Mouse (Mus musculus): Measurements from ENCODE around the gene C2cd6. TPM values are rescaled to one million over a fixed set of nuclear protein-coding genes. Genes with fewer than 3 reads are reported as not detected.

Gene C2cd6
- polyA plus RNA-seq, 1 experiment from 2014 or later = not detected

GRCm38 (mm10) chr1:59056955-59057354 is 37.7 kb downstream of the C2cd6 start:
- Histone ChIP-seq H3K36me3 (no peaks in the 10 kb centered on the region), H3K9ac (no peak overlapping the region), H3K27me3 (no peaks in the 10 kb centered on the region), H3K4me1 (no peaks in the 10 kb centered on the region), H3K9me3 (no peaks in the 10 kb centered on the region), H3K4me3 (no peak overlapping the region), H3K27ac (no peak overlapping the region), H3K4me2 (replicated peaks) (no peak overlapping the region)
- 65% methylated on average over 2 of the region's 2 CpGs for WGBS
- no peak for ATAC-seq (ENCODE audit: insufficient number of reproducible peaks, insufficient read depth, low FRiP score, low TSS enrichment)

- Histone ChIP-seq H3K9me3 (no peaks in the 10 kb centered on the region), H3K27me3 (no peaks in the 10 kb centered on the region), H3K4me1 (no peaks in the 10 kb centered on the region), H3K4me3 (no peak overlapping the region), H3K9ac (no peak overlapping the region), H3K27ac (no peak overlapping the region), H3K36me3 (no peaks in the 10 kb centered on the region), H3K4me2 (replicated peaks) (no peak overlapping the region)
- 63% methylated on average over 2 of the region's 2 CpGs for WGBS
- no peak for ATAC-seq (ENCODE audit: insufficient number of reproducible peaks, insufficient read depth, low FRiP score, low TSS enrichment)
These were observed 43.4 kb downstream of the C2cd6 start for GRCm38 (mm10) chr1:59051306-59051705.

- H3K4me1 ChIP-seq = no peaks in the 10 kb centered on the region
- no peaks in the 10 kb centered on the region for H3K9me3 ChIP-seq
- H3K27me3 ChIP-seq = no peaks in the 10 kb centered on the region
- no peak overlapping the region for H3K9ac ChIP-seq
- no peaks in the 10 kb centered on the region for H3K36me3 ChIP-seq
- ATAC-seq (ENCODE audit: insufficient number of reproducible peaks, insufficient read depth, low FRiP score, low TSS enrichment) = no peak
- H3K4me2 ChIP-seq (replicated peaks) = no peak overlapping the region
- H3K4me3 ChIP-seq = no peak overlapping the region
- H3K27ac ChIP-seq = no peak overlapping the region
- 63% methylated on average over 5 of the region's 5 CpGs for WGBS
These were observed 57.0 kb downstream of the C2cd6 start for GRCm38 (mm10) chr1:59037723-59038122.

- Histone ChIP-seq H3K9me3 (no peaks in the 10 kb centered on the region), H3K27me3 (no peaks in the 10 kb centered on the region), H3K36me3 (no peaks in the 10 kb centered on the region), H3K4me3 (no peak overlapping the region), H3K4me1 (no peaks in the 10 kb centered on the region), H3K9ac (no peak overlapping the region), H3K27ac (no peak overlapping the region), H3K4me2 (replicated peaks) (no peak overlapping the region)
- WGBS = 82% methylated on average over 3 of the region's 3 CpGs
- ATAC-seq (ENCODE audit: insufficient number of reproducible peaks, insufficient read depth, low FRiP score, low TSS enrichment) = no peak
These were observed 73.1 kb downstream of the C2cd6 start for GRCm38 (mm10) chr1:59021556-59021955.

GRCm38 (mm10) chr1:59009250-59009649 is 85.5 kb downstream of the C2cd6 start:
- Histone ChIP-seq H3K9ac (no peak overlapping the region), H3K27me3 (no peaks in the 10 kb centered on the region), H3K4me2 (replicated peaks) (no peak overlapping the region), H3K4me3 (no peak overlapping the region), H3K4me1 (no peaks in the 10 kb centered on the region), H3K27ac (no peak overlapping the region), H3K36me3 (no peaks in the 10 kb centered on the region), H3K9me3 (no peaks in the 10 kb centered on the region)
- WGBS = 42% methylated on average over 4 of the region's 4 CpGs
- no peak for ATAC-seq (ENCODE audit: insufficient number of reproducible peaks, insufficient read depth, low FRiP score, low TSS enrichment)

Other genes starting within 250 kb of the C2cd6 start
- gene Trak2, start 121.5 kb downstream of the C2cd6 start, polyA plus RNA-seq (2016; fragmentation: Nextera tagmentation; extraction: Ambion mirVana) = 12.6 and 13.5 TPM in 2 replicates
- gene Stradb, start 121.4 kb downstream of the C2cd6 start, polyA plus RNA-seq (2016; fragmentation: Nextera tagmentation; extraction: Ambion mirVana) = 28.8 and 30.8 TPM in 2 replicates
- gene Tmem237, start 25.5 kb upstream of the C2cd6 start, polyA plus RNA-seq (2016; fragmentation: Nextera tagmentation; extraction: Ambion mirVana) = 35.6 and 37.0 TPM in 2 replicates
- 0.19 and 0.32 TPM in 2 replicates for gene Mpp4, start 68.5 kb upstream of the C2cd6 start, polyA plus RNA-seq (2016; fragmentation: Nextera tagmentation; extraction: Ambion mirVana)
- 14.9 and 15.4 TPM in 2 replicates for gene Als2, start 142.3 kb upstream of the C2cd6 start, polyA plus RNA-seq (2016; fragmentation: Nextera tagmentation; extraction: Ambion mirVana)
- 0.47 and 0.67 TPM in 2 replicates for gene Cdk15, start 162.0 kb upstream of the C2cd6 start, polyA plus RNA-seq (2016; fragmentation: Nextera tagmentation; extraction: Ambion mirVana)

Data from embryonic facial prominence, embryonic 12.5 days (tissue).